Mouse (Mus musculus) MEL (cell line): ENCODE data around the gene Ghsr. TPM values are rescaled to one million over a fixed set of nuclear protein-coding genes. Genes with fewer than 3 reads are reported as not detected.
"Not testable (repeated sequence)": the region's sequence is repeated elsewhere in the genome, so short reads cannot be mapped to it uniquely, and the experiment has no call there.

Source experiments
- DNase-seq: peaks from one replicate; pipeline ENCODE4 v3.0.0; 2011; ENCODE audit warnings: low read depth, low spot score
- H3K27ac ChIP-seq: 2 replicates; pipeline ENCODE4 v1.5.1; 2012; ENCODE audit warnings: low read depth, mild to moderate bottlenecking, control low read depth, low read length, moderate library complexity; ENCODE audit not compliant: control insufficient read depth
- H3K27me3 ChIP-seq, 2 experiments: fragments of 150-350 bp in 1 of 2; sonication (generic) in 1 of 2; 2 replicates each; pipeline ENCODE4 v1.6.1; 2012; ENCODE audit warnings: low read length in 2 of 2, mild to moderate bottlenecking in 2 of 2, improper control_type of control experiment in 1 of 2, moderate library complexity in 1 of 2; ENCODE audit not compliant: insufficient read depth in 2 of 2, control insufficient read depth in 1 of 2
- H3K36me3 ChIP-seq, 2 experiments: 2 replicates each; pipeline ENCODE4 v1.6.1; 2012 to 2014; ENCODE audit warnings: low read length in 2 of 2, improper control_type of control experiment in 1 of 2, inconsistent platforms in 1 of 2, mild to moderate bottlenecking in 1 of 2; ENCODE audit not compliant: insufficient read depth in 2 of 2, control insufficient read depth in 1 of 2
- H3K4me1 ChIP-seq, 2 experiments: fragments of 150-350 bp in 1 of 2; sonication (generic) in 1 of 2; 2 replicates each; pipeline ENCODE4 v1.6.1; 2012; ENCODE audit warnings: low read length in 2 of 2, improper control_type of control experiment in 1 of 2, mild to moderate bottlenecking in 1 of 2; ENCODE audit not compliant: insufficient read depth in 2 of 2, control insufficient read depth in 1 of 2
- H3K4me3 ChIP-seq, 2 experiments: fragments of 150-350 bp in 1 of 2; sonication (generic) in 1 of 2; 2 replicates each; pipeline ENCODE4 v1.5.1; 2012; ENCODE audit warnings: low read depth in 2 of 2, low read length in 2 of 2, mild to moderate bottlenecking in 2 of 2, moderate library complexity in 2 of 2, control low read depth in 1 of 2, improper control_type of control experiment in 1 of 2; ENCODE audit not compliant: control insufficient read depth in 1 of 2, insufficient read depth in 1 of 2
- H3K79me2 ChIP-seq: 2 replicates; pipeline ENCODE4 v1.6.1; 2012; ENCODE audit warnings: mild to moderate bottlenecking, low read length, moderate library complexity; ENCODE audit not compliant: control insufficient read depth, poor library complexity, insufficient read depth
- H3K9ac ChIP-seq: 2 replicates; pipeline ENCODE4 v1.6.1; 2012; ENCODE audit warnings: low read depth, mild to moderate bottlenecking, control low read depth, low read length, moderate library complexity; ENCODE audit not compliant: control insufficient read depth, poor library complexity, severe bottlenecking
- H3K9me3 ChIP-seq: fragments of 150-350 bp; sonication (generic); replicated peaks from 2 replicates; pipeline ENCODE4 v1.6.1; 2012; ENCODE audit warnings: mild to moderate bottlenecking, low read length, improper control_type of control experiment, moderate library complexity; ENCODE audit not compliant: insufficient read depth
- BHLHE40 ChIP-seq: IDR thresholded peaks from 2 replicates; pipeline ENCODE4 v1.6.1; 2012; ENCODE audit warnings: low read depth, mild to moderate bottlenecking, inconsistent platforms, low read length, improper control_type of control experiment, borderline replicate concordance
- CHD1 ChIP-seq: IDR thresholded peaks from 2 replicates; pipeline ENCODE4 v1.6.1; 2012; ENCODE audit warnings: low read depth, mild to moderate bottlenecking, inconsistent platforms, low read length, improper control_type of control experiment
- E2F4 ChIP-seq: IDR thresholded peaks from 2 replicates; pipeline ENCODE4 v1.6.1; 2011; ENCODE audit warnings: low read depth, low read length, improper control_type of control experiment, borderline replicate concordance
- EP300 ChIP-seq, 2 experiments: IDR thresholded peaks; 2 replicates each; pipeline ENCODE4 v1.6.1; 2011; ENCODE audit warnings: improper control_type of control experiment in 2 of 2, low read length in 2 of 2, low read depth in 1 of 2, mild to moderate bottlenecking in 1 of 2
- ETS1 ChIP-seq: IDR thresholded peaks from 2 replicates; pipeline ENCODE4 v1.6.1; 2012; ENCODE audit warnings: low read depth, mild to moderate bottlenecking, inconsistent platforms, low read length, improper control_type of control experiment, moderate library complexity
- GABPA ChIP-seq: IDR thresholded peaks from 2 replicates; pipeline ENCODE4 v1.6.1; 2012; ENCODE audit warnings: low read depth, mild to moderate bottlenecking, inconsistent platforms, low read length, improper control_type of control experiment, moderate library complexity
- HCFC1 ChIP-seq: IDR thresholded peaks from 2 replicates; pipeline ENCODE4 v1.6.1; 2012; ENCODE audit warnings: low read depth, mild to moderate bottlenecking, inconsistent platforms, low read length, improper control_type of control experiment, moderate library complexity
- JUND ChIP-seq: IDR thresholded peaks from 2 replicates; pipeline ENCODE4 v1.6.1; 2011; ENCODE audit warnings: low read depth, mild to moderate bottlenecking, improper control_type of control experiment, low read length
- KAT2A ChIP-seq: conservative IDR thresholded peaks from 2 replicates; pipeline ENCODE4 v1.6.1; 2012; ENCODE audit warnings: low read depth, low read length, improper control_type of control experiment, inconsistent platforms
- MAFK ChIP-seq: IDR thresholded peaks from 2 replicates; pipeline ENCODE4 v1.6.1; 2011; ENCODE audit warnings: low read depth, mild to moderate bottlenecking, low read length, improper control_type of control experiment, borderline replicate concordance
- MAZ ChIP-seq: IDR thresholded peaks from 2 replicates; pipeline ENCODE4 v1.6.1; 2012; ENCODE audit warnings: low read depth, mild to moderate bottlenecking, inconsistent platforms, low read length, improper control_type of control experiment
- MEF2A ChIP-seq: IDR thresholded peaks from 2 replicates; pipeline ENCODE4 v1.6.1; 2014; ENCODE audit warnings: low read depth, mild to moderate bottlenecking, inconsistent platforms, low read length, improper control_type of control experiment; ENCODE audit not compliant: poor library complexity, insufficient replicate concordance, severe bottlenecking; ENCODE audit errors: extremely low read depth
- MXI1 ChIP-seq: IDR thresholded peaks from 2 replicates; pipeline ENCODE4 v1.6.1; 2011; ENCODE audit warnings: mild to moderate bottlenecking, low read depth, low read length, improper control_type of control experiment
- MYB ChIP-seq: IDR thresholded peaks from 2 replicates; pipeline ENCODE4 v1.6.1; 2011; ENCODE audit warnings: mild to moderate bottlenecking, low read depth, low read length, improper control_type of control experiment
- NELFE ChIP-seq: IDR thresholded peaks from 2 replicates; pipeline ENCODE4 v1.6.1; 2011; ENCODE audit warnings: low read depth, low read length, improper control_type of control experiment
- NRF1 ChIP-seq: IDR thresholded peaks from 2 replicates; pipeline ENCODE4 v1.6.1; 2014; ENCODE audit warnings: low read depth, mild to moderate bottlenecking, inconsistent platforms, low read length, improper control_type of control experiment, moderate library complexity; ENCODE audit not compliant: poor library complexity, insufficient read depth, severe bottlenecking
- POLR2AphosphoS5 ChIP-seq: IDR thresholded peaks from 2 replicates; pipeline ENCODE4 v1.6.1; 2012; ENCODE audit warnings: low read depth, borderline replicate concordance, mild to moderate bottlenecking, inconsistent platforms, low read length, moderate library complexity, mixed read lengths
- RCOR1 ChIP-seq: IDR thresholded peaks from 2 replicates; pipeline ENCODE4 v1.6.1; 2012; ENCODE audit warnings: low read depth, mild to moderate bottlenecking, inconsistent platforms, low read length, improper control_type of control experiment
- SIN3A ChIP-seq: IDR thresholded peaks from 2 replicates; pipeline ENCODE4 v1.6.1; 2012; ENCODE audit warnings: low read length, improper control_type of control experiment, inconsistent platforms
- TAL1 ChIP-seq: IDR thresholded peaks from 2 replicates; pipeline ENCODE4 v1.6.1; 2012; ENCODE audit warnings: mild to moderate bottlenecking, inconsistent platforms, low read length, moderate library complexity, mixed read lengths
- TCF12 ChIP-seq: IDR thresholded peaks from 2 replicates; pipeline ENCODE4 v1.6.1; 2014; ENCODE audit warnings: low read depth, mild to moderate bottlenecking, inconsistent platforms, low read length, improper control_type of control experiment, moderate library complexity
- USF2 ChIP-seq, 2 experiments: IDR thresholded peaks; 2 replicates each; pipeline ENCODE4 v1.6.1; 2011 to 2012; ENCODE audit warnings: improper control_type of control experiment in 2 of 2, low read length in 2 of 2, borderline replicate concordance in 1 of 2, inconsistent platforms in 1 of 2, low read depth in 1 of 2, mild to moderate bottlenecking in 1 of 2; ENCODE audit not compliant: insufficient read depth in 1 of 2
- ZC3H11A ChIP-seq: IDR thresholded peaks from 2 replicates; pipeline ENCODE4 v1.6.1; 2012; ENCODE audit warnings: low read depth, mild to moderate bottlenecking, inconsistent platforms, low read length, improper control_type of control experiment
- ZKSCAN1 ChIP-seq: IDR thresholded peaks from 2 replicates; pipeline ENCODE4 v1.6.1; 2012; ENCODE audit warnings: low read depth, mild to moderate bottlenecking, inconsistent platforms, low read length, improper control_type of control experiment, moderate library complexity
- ZMIZ1 ChIP-seq: IDR thresholded peaks from 2 replicates; pipeline ENCODE4 v1.6.1; 2012; ENCODE audit warnings: low read depth, mild to moderate bottlenecking, inconsistent platforms, low read length, improper control_type of control experiment, moderate library complexity
- ZNF384 ChIP-seq: IDR thresholded peaks from 2 replicates; pipeline ENCODE4 v1.6.1; 2012; ENCODE audit warnings: low read depth, mild to moderate bottlenecking, inconsistent platforms, low read length, improper control_type of control experiment
- polyA plus RNA-seq, 2 experiments: library from polyadenylated mRNA; stranded (reverse) in 1 of 2; unstranded in 1 of 2; fragments of >175 nt in 1 of 2; fragments of >200 nt in 1 of 2; gene quantifications; 2 replicates each; pipeline versions ENCODE4 v1.2.1 to v1.2.4; 2012; ENCODE audit warnings: low replicate concordance in 2 of 2, low read depth in 1 of 2; ENCODE audit not compliant: insufficient read length in 2 of 2, insufficient read depth in 1 of 2, missing spikeins in 1 of 2
- total RNA-seq: library from RNA; depleted of rRNA; stranded (reverse); fragments of 300-350 nt; gene quantifications from 2 replicates; pipeline ENCODE4 v1.2.3, GENCODE M21; 2012

Gene Ghsr
- total and polyA plus RNA-seq, 3 experiments: not detected

DNA sequence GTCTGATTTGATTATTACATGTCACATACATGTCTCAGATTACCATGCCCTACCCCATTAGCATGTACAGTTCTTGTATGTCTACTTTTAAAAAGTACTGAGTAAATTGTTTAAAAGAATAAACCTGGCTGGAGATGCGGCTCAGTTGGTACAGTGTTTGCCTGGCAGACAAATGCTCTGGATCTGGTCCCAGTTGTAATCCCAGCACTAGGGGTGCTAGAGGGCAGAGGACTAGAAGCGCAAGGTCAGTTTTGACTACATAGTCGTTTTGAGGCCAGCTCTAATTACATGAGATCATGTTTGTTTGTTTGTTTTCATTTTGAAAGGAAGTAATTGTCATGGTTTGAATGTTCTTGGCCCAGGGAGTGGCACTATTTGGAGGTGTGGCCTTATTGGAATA is 13.7 kb downstream of the Ghsr start:
- Histone ChIP-seq H3K4me1 (no peaks in the 10 kb centered on the region), H3K4me3 (no peak overlapping the region), H3K36me3 (no peaks in the 10 kb centered on the region), H3K79me2 (no peaks in the 10 kb centered on the region), H3K27me3 (no peaks in the 10 kb centered on the region), H3K9ac (no peak overlapping the region), H3K9me3 (no peaks in the 10 kb centered on the region), H3K27ac (no peak overlapping the region)
- TF ChIP-seq MYB: no peak
- no peak for TF ChIP-seq USF2 (IDR thresholded peaks at IDR 0.05; ENCODE audit: borderline replicate concordance in 1 of 2, insufficient read depth in 1 of 2, low read depth in 1 of 2, low read length in 2 of 2)
- TF ChIP-seq ETS1: no peak
- TF ChIP-seq GABPA: no peak
- no peak for TF ChIP-seq EP300 (IDR thresholded peaks at IDR 0.05; ENCODE audit: low read depth in 1 of 2, low read length in 2 of 2)
- TF ChIP-seq RCOR1: no peak
- TF ChIP-seq HCFC1: no peak
- TF ChIP-seq NRF1: no peak
- TF ChIP-seq MEF2A: no peak
- TF ChIP-seq MAFK: no peak
- no peak for TF ChIP-seq KAT2A
- no peak for TF ChIP-seq ZKSCAN1
- no peak for TF ChIP-seq JUND
- no peak for TF ChIP-seq BHLHE40
- TF ChIP-seq TAL1: no peak
- no peak for DNase-seq

DNA sequence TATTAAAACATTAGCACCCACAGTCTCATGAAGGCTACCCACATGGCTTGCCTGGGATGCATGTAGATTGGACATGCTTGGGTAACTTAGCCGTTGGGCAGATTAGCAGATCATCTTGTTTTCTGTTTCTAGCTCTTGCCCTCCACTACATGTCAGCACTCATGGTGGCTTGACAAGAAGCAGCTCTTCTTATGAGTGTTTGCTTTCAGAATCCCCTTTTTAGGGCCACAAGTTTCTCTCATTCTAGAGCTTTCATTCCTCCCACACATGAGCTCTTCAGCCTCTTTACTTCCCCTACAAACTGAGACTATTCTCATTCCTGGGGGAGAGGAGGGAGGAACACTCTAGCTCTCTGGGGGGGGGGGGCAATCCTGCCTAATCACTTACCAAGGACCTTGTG is 18.8 kb downstream of the Ghsr start:
- Histone ChIP-seq H3K79me2 (no peaks in the 10 kb centered on the region), H3K27ac (no peak overlapping the region), H3K27me3 (no peaks in the 10 kb centered on the region), H3K9me3 (no peaks in the 10 kb centered on the region), H3K4me1 (no peaks in the 10 kb centered on the region), H3K4me3 (no peak overlapping the region), H3K36me3 (no peaks in the 10 kb centered on the region), H3K9ac (no peak overlapping the region)
- TF ChIP-seq TCF12: no peak
- TF ChIP-seq CHD1: no peak
- TF ChIP-seq MXI1: no peak
- TF ChIP-seq MAZ: no peak
- TF ChIP-seq E2F4: no peak
- no peak for TF ChIP-seq MAFK
- no peak for TF ChIP-seq ZMIZ1
- no peak for TF ChIP-seq POLR2AphosphoS5
- TF ChIP-seq ZNF384: no peak
- TF ChIP-seq MEF2A: no peak
- TF ChIP-seq TAL1: no peak
- TF ChIP-seq EP300 (IDR thresholded peaks at IDR 0.05; ENCODE audit: low read depth in 1 of 2, low read length in 2 of 2): no peak
- TF ChIP-seq KAT2A: no peak
- no peak for TF ChIP-seq ZC3H11A
- no peak for TF ChIP-seq ZKSCAN1
- TF ChIP-seq SIN3A: no peak
- no peak for TF ChIP-seq BHLHE40
- TF ChIP-seq NELFE: no peak
- no peak for TF ChIP-seq ETS1
- no peak for DNase-seq

- not testable (repeated sequence) for H3K27ac ChIP-seq, H3K4me1 ChIP-seq, H3K9me3 ChIP-seq, H3K4me3 ChIP-seq, H3K36me3 ChIP-seq, DNase-seq, H3K27me3 ChIP-seq, H3K9ac ChIP-seq, H3K79me2 ChIP-seq
Measured at GRCm38 (mm10) chr3:27400996-27401395, 29.8 kb downstream of the Ghsr start.
